Mouse (Mus musculus) kidney, postnatal 0 days (tissue): Measurements from ENCODE around the gene Gm21961. TPM values are rescaled to one million over a fixed set of nuclear protein-coding genes. Genes with fewer than 3 reads are reported as not detected.
"Not testable (repeated sequence)": the region's sequence is repeated elsewhere in the genome, so short reads cannot be mapped to it uniquely, and the experiment has no call there.

Experiments
- ATAC-seq: fragments of 200-750 bp; cut with Nextera tagmentation; replicated peaks from 2 replicates; pipeline ENCODE4 v1.8.0; 2017; ENCODE audit warnings: low read depth, moderate number of reproducible peaks, moderate TSS enrichment, moderate library complexity; ENCODE audit not compliant: low FRiP score
- DNase-seq: peaks from one replicate; pipeline ENCODE4 v3.0.0-alpha.2; 2016; ENCODE audit warnings: low spot score
- H3K27ac ChIP-seq: fragments of 300-500 bp; sonication (generic); 2 replicates; pipeline ENCODE4 v1.5.1; 2014; ENCODE audit warnings: mild to moderate bottlenecking
- H3K27me3 ChIP-seq: fragments of 300-500 bp; sonication (generic); 2 replicates; pipeline ENCODE4 v1.6.1; 2014; ENCODE audit warnings: low read length, mixed read lengths; ENCODE audit not compliant: insufficient read depth
- H3K36me3 ChIP-seq: fragments of 300-500 bp; sonication (generic); 2 replicates; pipeline ENCODE4 v1.6.1; 2014; ENCODE audit warnings: low read length, mixed read lengths; ENCODE audit not compliant: insufficient read depth
- H3K4me1 ChIP-seq: fragments of 300-500 bp; sonication (generic); replicated peaks from 2 replicates; pipeline ENCODE4 v1.6.1; 2014; ENCODE audit warnings: antibody characterized with exemption, low read length, mixed read lengths; ENCODE audit not compliant: insufficient read depth
- H3K4me2 ChIP-seq: fragments of 300-500 bp; sonication (generic); 2 replicates; pipeline ENCODE4 v1.6.1; 2014; ENCODE audit warnings: mild to moderate bottlenecking, low read length, moderate library complexity, mixed read lengths
- H3K4me3 ChIP-seq: fragments of 300-500 bp; sonication (generic); replicated peaks from 2 replicates; pipeline ENCODE4 v1.5.1; 2014; ENCODE audit warnings: low read depth, low read length
- H3K9ac ChIP-seq: fragments of 300-500 bp; sonication (generic); 2 replicates; pipeline ENCODE4 v1.6.1; 2014; ENCODE audit warnings: low read depth, low read length
- H3K9me3 ChIP-seq: fragments of 300-500 bp; sonication (generic); replicated peaks from 2 replicates; pipeline ENCODE4 v1.6.1; 2016; ENCODE audit warnings: low read length, inconsistent platforms, mixed read lengths
- CTCF ChIP-seq: IDR thresholded peaks from 2 replicates; pipeline ENCODE4 v1.5.1; 2016; ENCODE audit warnings: antibody characterized with exemption, low read depth, mild to moderate bottlenecking, moderate library complexity
- WGBS: fragments of 180-500 bp; shearing (Covaris S2); extraction: QIAGEN DNeasy Blood & Tissue Kit; methylation state at CpG from one replicate; pipeline ENCODE4 v1.1.7; 2014; 5-methylcytosine and 5-hydroxymethylcytosine counted together
- polyA plus RNA-seq: library from polyadenylated mRNA; unstranded; fragments of >200 nt; fragmentation: Nextera tagmentation; extraction: Ambion mirVana; gene quantifications from 2 replicates; pipeline ENCODE4 v1.2.1, GENCODE M21; 2015

Gm21961 gene
- not detected in 2 replicates for polyA plus RNA-seq

DNA sequence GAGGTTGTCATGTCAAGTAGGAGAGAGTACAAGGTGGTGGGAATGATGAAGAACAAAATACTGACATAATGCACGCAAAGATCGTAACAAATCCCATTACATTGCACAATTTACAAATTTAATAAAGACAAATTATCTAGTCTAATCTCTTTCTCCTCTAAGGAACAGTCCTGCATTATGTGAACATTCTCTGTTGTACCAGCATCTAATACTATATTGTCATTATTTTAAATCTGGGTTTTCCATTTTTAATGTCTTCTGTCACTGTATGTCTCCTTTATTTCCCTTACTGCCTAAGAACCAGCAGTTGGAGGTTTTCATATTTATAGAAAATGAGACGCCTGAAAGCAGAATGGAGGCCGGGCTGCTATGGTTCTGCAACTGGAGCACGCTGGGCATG, at the start of gene Gm21961:
TSS of gene Gm21961 (minus strand) at position 101 of the 400 bp plus-strand sequence.
- ATAC-seq (no peak), DNase-seq (no peak)
- H3K36me3 ChIP-seq = no peaks in the 10 kb centered on the region
- no peaks in the 10 kb centered on the region for H3K4me1 ChIP-seq
- no peaks in the 10 kb centered on the region for H3K9me3 ChIP-seq
- H3K27me3 ChIP-seq = no peaks in the 10 kb centered on the region
- H3K4me2 ChIP-seq = no peak within 1 kb of the TSS
- H3K4me3 ChIP-seq = no peak within 1 kb of the TSS
- 89% methylated on average over 5 of the region's 5 CpGs for WGBS
- no peak within 1 kb of the TSS for H3K9ac ChIP-seq
- no peak within 1 kb of the TSS for H3K27ac ChIP-seq
- TF ChIP-seq CTCF = no peak

DNA sequence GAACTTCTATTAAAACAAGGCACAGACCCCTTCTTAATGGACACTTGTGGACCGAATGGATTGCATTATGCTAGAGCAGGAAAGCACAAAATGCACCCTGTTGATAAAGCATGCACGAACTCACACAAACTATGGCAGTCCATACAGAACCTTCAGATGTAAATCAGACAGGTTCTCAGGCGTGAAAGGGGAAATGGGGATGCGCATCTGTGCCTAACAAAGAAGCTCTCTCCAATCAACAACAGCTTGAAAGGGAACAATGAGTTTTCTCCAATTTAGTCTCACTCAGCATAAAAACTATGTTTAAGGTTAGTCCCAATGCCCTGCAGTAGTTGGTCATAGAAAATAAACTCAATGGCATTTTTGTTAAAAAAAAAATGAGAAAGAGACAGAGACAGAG, 27.3 kb upstream of the Gm21961 start:
- no peaks in the 10 kb centered on the region for H3K36me3 ChIP-seq
- TF ChIP-seq CTCF = no peak
- DNase-seq (no peak), ATAC-seq (no peak)
- H3K4me3 ChIP-seq = no peak overlapping the region
- 71% methylated on average over 4 of the region's 4 CpGs for WGBS
- H3K4me2 ChIP-seq = no peak overlapping the region
- no peaks in the 10 kb centered on the region for H3K27me3 ChIP-seq
- no peak overlapping the region for H3K27ac ChIP-seq
- no peaks in the 10 kb centered on the region for H3K9me3 ChIP-seq
- no peaks in the 10 kb centered on the region for H3K4me1 ChIP-seq
- H3K9ac ChIP-seq = no peak overlapping the region

GRCm38 (mm10) chr15:65039216-65039615, 24.5 kb upstream of the Gm21961 start:
- H3K9ac ChIP-seq, H3K4me3 ChIP-seq: not testable (repeated sequence)

DNA sequence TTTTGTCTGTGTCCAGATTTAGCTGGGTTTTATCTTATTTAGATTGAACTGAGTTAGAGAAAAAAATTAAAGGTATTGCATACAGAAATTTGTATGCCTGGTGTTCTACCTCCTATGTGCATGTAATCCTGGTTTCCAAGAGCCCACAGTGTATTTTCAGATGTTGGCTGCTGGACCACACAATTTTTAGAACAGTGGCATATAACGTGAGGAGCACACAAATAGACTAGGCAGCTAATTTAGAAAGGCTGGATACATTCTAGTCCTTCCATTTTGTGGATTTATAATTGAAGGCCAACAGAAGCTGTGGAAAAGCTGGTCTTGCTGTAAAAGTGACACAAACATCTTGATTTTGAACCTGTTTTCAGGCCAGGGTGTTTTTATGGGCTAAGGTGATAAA, 3.3 kb upstream of the Gm21961 start:
- WGBS = 69% methylated on average over 1 of the region's 1 CpGs
- no peak for TF ChIP-seq CTCF
- H3K27me3 ChIP-seq = no peaks in the 10 kb centered on the region
- no peak overlapping the region for H3K9ac ChIP-seq
- H3K9me3 ChIP-seq = no peaks in the 10 kb centered on the region
- ATAC-seq (no peak), DNase-seq (no peak)
- no peak overlapping the region for H3K4me3 ChIP-seq
- no peaks in the 10 kb centered on the region for H3K36me3 ChIP-seq
- no peak overlapping the region for H3K4me2 ChIP-seq
- H3K27ac ChIP-seq = no peak overlapping the region
- no peaks in the 10 kb centered on the region for H3K4me1 ChIP-seq

More at GRCm38 (mm10) chr15:65039216-65039615, 24.5 kb upstream of the Gm21961 start:
- H3K27me3 ChIP-seq, H3K4me2 ChIP-seq, DNase-seq, H3K9me3 ChIP-seq, H3K36me3 ChIP-seq, ATAC-seq, H3K27ac ChIP-seq, H3K4me1 ChIP-seq: not testable (repeated sequence)

GRCm38 (mm10) chr15:65006177-65006576, 8.5 kb downstream of the Gm21961 start:
- H3K36me3 ChIP-seq = no peaks in the 10 kb centered on the region
- no peaks in the 10 kb centered on the region for H3K27me3 ChIP-seq
- ATAC-seq (no peak), DNase-seq (no peak)
- H3K4me2 ChIP-seq = no peak overlapping the region
- H3K4me1 ChIP-seq = no peaks in the 10 kb centered on the region
- no peak overlapping the region for H3K27ac ChIP-seq
- no peaks in the 10 kb centered on the region for H3K9me3 ChIP-seq
- no peak overlapping the region for H3K9ac ChIP-seq
- no peak for TF ChIP-seq CTCF
- no peak overlapping the region for H3K4me3 ChIP-seq

GRCm38 (mm10) chr15:64994498-64994897, 20.2 kb downstream of the Gm21961 start:
- no peaks in the 10 kb centered on the region for H3K4me1 ChIP-seq
- no peak for ATAC-seq

DNA sequence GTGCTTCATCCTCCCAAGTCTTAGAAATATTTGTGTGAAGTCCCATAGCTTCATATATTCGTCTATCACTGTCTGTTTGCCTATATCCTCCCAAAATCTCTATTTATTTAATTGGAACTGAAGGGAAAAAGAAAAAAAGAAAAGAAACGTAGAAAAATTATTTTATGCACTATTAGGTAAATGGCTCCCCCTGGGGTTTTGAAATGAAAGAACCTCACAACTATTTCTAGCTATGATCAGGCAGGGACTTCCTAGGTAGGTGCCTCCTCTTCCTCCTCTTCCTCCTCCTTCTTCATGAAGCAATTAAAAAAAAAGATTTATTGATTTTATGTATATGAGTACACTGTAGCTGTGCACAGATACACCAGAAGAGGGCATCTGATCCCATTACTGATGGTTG, 34.7 kb downstream of the Gm21961 start:
- no peaks in the 10 kb centered on the region for H3K27me3 ChIP-seq
- TF ChIP-seq CTCF = no peak
- no peak overlapping the region for H3K27ac ChIP-seq
- no peak for ATAC-seq
- DNase-seq = no peak
- no peaks in the 10 kb centered on the region for H3K36me3 ChIP-seq
- no peaks in the 10 kb centered on the region for H3K4me1 ChIP-seq
- H3K4me2 ChIP-seq = no peak overlapping the region
- no peak overlapping the region for H3K9ac ChIP-seq
- H3K9me3 ChIP-seq = no peaks in the 10 kb centered on the region
- 73% methylated on average over 2 of the region's 2 CpGs for WGBS
- H3K4me3 ChIP-seq = no peak overlapping the region

More at GRCm38 (mm10) chr15:64994498-64994897, 20.2 kb downstream of the Gm21961 start:
- no peak overlapping the region for H3K4me2 ChIP-seq
- no peak overlapping the region for H3K27ac ChIP-seq
- no peak for TF ChIP-seq CTCF
- H3K27me3 ChIP-seq = no peaks in the 10 kb centered on the region
- H3K36me3 ChIP-seq = no peaks in the 10 kb centered on the region
- DNase-seq = no peak
- H3K9ac ChIP-seq = no peak overlapping the region
- H3K9me3 ChIP-seq = no peaks in the 10 kb centered on the region
- WGBS = 84% methylated on average over 4 of the region's 4 CpGs
- H3K4me3 ChIP-seq = no peak overlapping the region
